Mouse (Mus musculus) cerebellum, adult 2 months (tissue): ENCODE data around the gene Pcp4l1.

ENCODE experiments used
- CTCF ChIP-seq: fragments of 200-500 bp; IDR thresholded peaks from 2 replicates; pipeline ENCODE4 v1.5.1; 2011; ENCODE audit warnings: low read depth, mild to moderate bottlenecking, control low read depth, low read length, moderate library complexity, borderline replicate concordance; ENCODE audit not compliant: insufficient read depth
- POLR2A ChIP-seq: fragments of 200-500 bp; IDR thresholded peaks from 2 replicates; pipeline ENCODE4 v1.6.1; 2011; ENCODE audit warnings: low read length, control low read depth, borderline replicate concordance; ENCODE audit not compliant: insufficient read depth

- TF ChIP-seq CTCF (no peak), POLR2A (no peak)
These were observed 27.2 kb downstream of the Pcp4l1 start for GRCm38 (mm10) chr1:171168906-171169305.
